Mouse (Mus musculus) neural tube, embryonic 15.5 days (tissue): ENCODE data around the gene Lingo2. TPM values are rescaled to one million over a fixed set of nuclear protein-coding genes. Genes with fewer than 3 reads are reported as not detected.

Experiments used
- ATAC-seq: fragments of 200-750 bp; cut with Nextera tagmentation; 2 replicates; pipeline ENCODE4 v1.8.0; 2017; ENCODE audit warnings: mild to moderate bottlenecking, moderate TSS enrichment, moderate library complexity; ENCODE audit not compliant: low FRiP score
- H3K27ac ChIP-seq: fragments of 300-500 bp; sonication (generic); replicated peaks from 2 replicates; pipeline ENCODE4 v1.5.1; 2015; ENCODE audit warnings: mild to moderate bottlenecking, inconsistent platforms
- H3K27me3 ChIP-seq: fragments of 300-500 bp; sonication (generic); replicated peaks from 2 replicates; pipeline ENCODE4 v1.6.1; 2015; ENCODE audit warnings: inconsistent platforms
- H3K36me3 ChIP-seq: fragments of 300-500 bp; sonication (generic); 2 replicates; pipeline ENCODE4 v1.6.1; 2015; ENCODE audit warnings: inconsistent platforms
- H3K4me1 ChIP-seq: fragments of 300-500 bp; sonication (generic); 2 replicates; pipeline ENCODE4 v1.6.1; 2015; ENCODE audit warnings: inconsistent platforms
- H3K4me2 ChIP-seq: fragments of 300-500 bp; sonication (generic); 2 replicates; pipeline ENCODE4 v1.6.1; 2015; ENCODE audit warnings: inconsistent platforms, mild to moderate bottlenecking, moderate library complexity
- H3K4me3 ChIP-seq: fragments of 300-500 bp; sonication (generic); replicated peaks from 2 replicates; pipeline ENCODE4 v1.5.1; 2015; ENCODE audit warnings: mild to moderate bottlenecking, inconsistent platforms
- H3K9ac ChIP-seq: fragments of 300-500 bp; sonication (generic); replicated peaks from 2 replicates; pipeline ENCODE4 v1.6.1; 2015; ENCODE audit warnings: mild to moderate bottlenecking, inconsistent platforms
- H3K9me3 ChIP-seq: fragments of 300-500 bp; sonication (generic); replicated peaks from 2 replicates; pipeline ENCODE4 v1.6.1; 2016; ENCODE audit warnings: inconsistent platforms
- WGBS: fragments of 180-500 bp; shearing (Covaris S2); methylation state at CpG from one replicate; pipeline ENCODE4 v1.1.7; 2015; ENCODE audit warnings: mixed read lengths; 5-methylcytosine and 5-hydroxymethylcytosine counted together
- polyA plus RNA-seq: library from polyadenylated mRNA; unstranded; fragments of >200 nt; fragmentation: Nextera tagmentation; extraction: Ambion mirVana; gene quantifications from 2 replicates; pipeline ENCODE4 v1.2.1, GENCODE M21; 2015

Lingo2 gene
- polyA plus RNA-seq, 1 experiment from 2014 or later = 89.8 TPM

DNA sequence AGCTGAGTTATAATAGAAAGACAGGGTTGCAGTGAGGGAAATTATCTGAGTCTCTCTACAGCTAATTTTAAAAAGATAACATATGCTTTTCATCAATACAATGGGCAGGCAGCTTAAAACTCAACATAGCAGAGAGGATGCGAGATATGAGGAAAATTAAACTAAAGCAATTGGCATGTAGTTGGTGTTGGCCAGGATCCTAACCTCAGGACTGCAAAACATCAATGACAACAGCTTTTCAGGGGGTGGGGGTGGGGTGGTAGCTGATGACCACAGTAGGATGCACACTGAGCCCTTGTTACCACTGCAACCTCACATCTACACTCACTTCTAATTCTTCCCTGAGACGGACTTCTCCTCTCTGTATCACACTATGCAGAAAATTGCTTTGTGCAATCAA, 417.7 kb downstream of the Lingo2 start:
- H3K27ac ChIP-seq = no peak overlapping the region
- H3K4me3 ChIP-seq = no peak overlapping the region
- no peak overlapping the region for H3K4me2 ChIP-seq
- no peaks in the 10 kb centered on the region for H3K27me3 ChIP-seq
- no peaks in the 10 kb centered on the region for H3K9me3 ChIP-seq
- no peaks in the 10 kb centered on the region for H3K36me3 ChIP-seq
- H3K9ac ChIP-seq = no peak overlapping the region
- H3K4me1 ChIP-seq = no peaks in the 10 kb centered on the region
- 91% methylated on average over 2 of the region's 2 CpGs for WGBS
- no peak for ATAC-seq

DNA sequence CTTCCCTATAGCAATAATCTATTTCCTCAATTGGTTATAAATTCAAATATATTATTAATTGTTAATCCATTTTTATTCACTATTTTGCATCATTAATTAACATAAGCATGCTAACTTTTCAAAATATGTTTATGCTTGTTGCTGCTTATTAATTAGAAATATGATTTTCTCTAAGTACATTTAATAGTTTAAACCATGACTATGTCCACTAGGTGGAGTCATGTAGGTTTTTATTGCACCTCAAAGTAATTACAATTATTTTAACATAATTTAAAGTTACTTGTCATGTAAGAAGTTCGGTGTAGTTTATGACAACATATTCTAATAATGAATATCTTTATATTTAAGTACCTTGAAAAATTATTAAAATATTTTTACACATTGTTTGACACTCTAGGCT, 461.3 kb downstream of the Lingo2 start:
- H3K9me3 ChIP-seq = no peaks in the 10 kb centered on the region
- WGBS = 78% methylated on average over 1 of the region's 1 CpGs
- no peak overlapping the region for H3K27ac ChIP-seq
- H3K27me3 ChIP-seq = no peaks in the 10 kb centered on the region
- H3K4me3 ChIP-seq = no peak overlapping the region
- H3K4me2 ChIP-seq = no peak overlapping the region
- H3K9ac ChIP-seq = no peak overlapping the region
- no peaks in the 10 kb centered on the region for H3K4me1 ChIP-seq
- ATAC-seq = no peak
- H3K36me3 ChIP-seq = no peaks in the 10 kb centered on the region

DNA sequence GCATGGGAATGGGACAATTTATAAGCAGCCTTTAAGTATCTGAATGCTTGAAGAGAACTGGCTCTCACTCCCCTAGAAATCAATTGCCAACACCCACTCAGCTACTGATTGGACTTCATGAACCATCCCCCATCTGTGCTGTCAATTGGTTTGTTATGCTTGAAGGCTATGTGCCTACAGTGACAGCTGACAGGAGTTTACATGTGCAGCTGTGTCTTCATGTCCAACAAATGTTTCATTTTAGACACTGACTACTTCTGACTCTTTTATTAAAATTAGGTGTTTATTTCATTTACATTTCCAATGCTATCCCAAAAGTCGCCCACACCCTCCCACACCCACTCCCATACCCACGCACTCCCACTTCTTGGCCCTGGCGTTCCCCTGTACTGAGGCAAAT, 516.3 kb downstream of the Lingo2 start:
- no peaks in the 10 kb centered on the region for H3K9me3 ChIP-seq
- 99% methylated on average over 3 of the region's 3 CpGs for WGBS
- H3K27ac ChIP-seq = no peak overlapping the region

DNA sequence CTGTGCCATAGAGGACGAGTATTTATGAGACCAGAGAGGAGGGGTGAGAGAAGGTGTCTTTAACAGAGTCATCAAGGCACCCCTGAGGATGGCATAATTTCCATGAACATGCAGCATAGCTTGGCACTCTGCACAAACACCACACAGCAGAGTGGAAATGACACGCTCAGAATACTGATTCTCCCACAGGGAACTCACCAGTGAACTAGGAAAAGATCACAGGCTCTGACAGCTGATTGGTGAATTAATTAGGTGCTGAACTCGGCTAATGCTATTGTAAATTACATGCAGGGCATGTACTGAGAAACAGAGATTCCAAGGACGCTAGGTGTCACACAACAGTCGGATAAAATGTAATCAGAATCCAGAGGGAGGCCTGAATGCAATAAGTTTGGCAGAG, 525.4 kb downstream of the Lingo2 start:
- Histone ChIP-seq H3K4me2 (no peak overlapping the region), H3K27me3 (no peaks in the 10 kb centered on the region), H3K27ac (0 out of 2 replicates have a peak overlapping the region, but pooled peaks have one; percentile 13), H3K4me3 (no peak overlapping the region), H3K4me1 (peaks cover 4% of the 10 kb centered on the region), H3K9ac (no peak overlapping the region), H3K9me3 (no peaks in the 10 kb centered on the region), H3K36me3 (no peaks in the 10 kb centered on the region)
- no peak for ATAC-seq
- whole genome bisulfite sequencing = 28% methylated on average over 5 of the region's 5 CpGs

More for the DNA sequence above, 516.3 kb downstream of the Lingo2 start:
- no peak overlapping the region for H3K4me2 ChIP-seq
- H3K4me1 ChIP-seq = no peaks in the 10 kb centered on the region
- no peak for ATAC-seq
- H3K27me3 ChIP-seq = no peaks in the 10 kb centered on the region
- H3K36me3 ChIP-seq = no peaks in the 10 kb centered on the region
- no peak overlapping the region for H3K4me3 ChIP-seq
- H3K9ac ChIP-seq = no peak overlapping the region

DNA sequence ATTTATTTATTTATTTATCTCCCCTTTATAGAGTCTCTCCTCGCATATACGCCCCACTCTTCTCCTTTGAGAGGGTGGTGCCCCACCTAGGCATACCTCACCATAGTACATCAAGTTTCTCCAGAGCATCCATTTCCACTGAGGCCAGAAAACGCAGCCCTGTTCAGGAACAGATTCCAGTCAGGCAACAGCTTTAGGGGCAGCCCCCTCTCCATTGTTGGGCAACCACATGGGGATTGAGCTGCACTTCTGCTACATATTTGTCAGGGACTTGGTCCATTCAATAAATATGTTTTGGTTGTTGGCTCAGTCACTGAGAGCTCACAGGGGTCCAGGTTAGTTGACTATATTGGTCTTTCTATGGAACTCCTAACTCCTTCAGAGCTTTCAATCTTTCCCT, 544.2 kb downstream of the Lingo2 start:
- Histone ChIP-seq H3K27ac (no peak overlapping the region), H3K36me3 (no peaks in the 10 kb centered on the region), H3K9ac (no peak overlapping the region), H3K4me3 (no peak overlapping the region), H3K9me3 (no peaks in the 10 kb centered on the region), H3K4me2 (no peak overlapping the region), H3K27me3 (no peaks in the 10 kb centered on the region), H3K4me1 (no peaks in the 10 kb centered on the region)
- 91% methylated on average over 3 of the region's 3 CpGs for WGBS
- ATAC-seq = no peak

DNA sequence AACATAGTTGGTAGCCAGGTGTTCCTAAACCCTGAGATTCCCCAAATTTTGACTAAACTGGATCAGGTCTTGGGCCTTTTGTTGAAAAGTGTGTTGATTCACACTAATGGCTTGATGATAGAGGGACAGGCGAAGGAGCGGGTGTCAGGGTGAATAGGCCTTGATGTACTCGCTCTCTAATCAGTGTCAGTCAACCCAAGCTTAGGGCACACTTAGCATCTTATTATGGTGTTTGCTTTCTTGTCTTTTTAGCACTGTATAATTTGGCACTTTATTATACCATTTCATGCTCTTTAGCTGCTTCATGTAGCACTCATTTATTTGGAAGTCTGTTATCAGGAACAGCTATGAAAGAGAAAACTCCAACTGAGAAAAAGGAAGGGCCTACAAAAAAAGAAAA, 582.6 kb downstream of the Lingo2 start:
- H3K4me2 ChIP-seq = no peak overlapping the region
- H3K4me3 ChIP-seq = no peak overlapping the region
- H3K9ac ChIP-seq = no peak overlapping the region
- H3K27ac ChIP-seq = no peak overlapping the region
- H3K4me1 ChIP-seq = no peaks in the 10 kb centered on the region
- WGBS = 81% methylated on average over 3 of the region's 3 CpGs
- no peaks in the 10 kb centered on the region for H3K9me3 ChIP-seq
- H3K36me3 ChIP-seq = no peaks in the 10 kb centered on the region
- ATAC-seq = no peak
- H3K27me3 ChIP-seq = no peaks in the 10 kb centered on the region

DNA sequence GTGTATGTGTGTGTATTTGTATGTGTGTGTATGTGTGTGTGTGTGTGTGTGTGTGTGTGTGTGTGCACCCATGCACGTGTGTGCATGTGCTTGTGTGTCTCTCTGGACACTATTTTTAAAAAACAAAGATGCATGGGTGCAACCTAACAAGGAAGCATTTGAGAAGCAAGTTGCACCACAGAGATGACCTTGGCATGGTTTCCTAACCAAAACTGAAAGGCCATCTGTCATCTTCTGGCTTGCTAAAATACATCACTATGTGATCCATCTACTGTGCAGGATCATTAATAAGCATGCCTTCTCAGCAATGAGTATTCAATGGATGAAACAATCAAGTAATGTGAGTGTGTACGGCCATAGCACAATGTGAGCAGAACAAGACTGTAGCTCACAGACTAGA, 597.1 kb downstream of the Lingo2 start:
- Histone ChIP-seq H3K9ac (no peak overlapping the region), H3K27ac (no peak overlapping the region), H3K36me3 (no peaks in the 10 kb centered on the region), H3K27me3 (no peaks in the 10 kb centered on the region), H3K4me2 (no peak overlapping the region), H3K4me1 (no peaks in the 10 kb centered on the region), H3K4me3 (no peak overlapping the region), H3K9me3 (no peaks in the 10 kb centered on the region)
- 80% methylated on average over 2 of the region's 2 CpGs for WGBS
- ATAC-seq = no peak

DNA sequence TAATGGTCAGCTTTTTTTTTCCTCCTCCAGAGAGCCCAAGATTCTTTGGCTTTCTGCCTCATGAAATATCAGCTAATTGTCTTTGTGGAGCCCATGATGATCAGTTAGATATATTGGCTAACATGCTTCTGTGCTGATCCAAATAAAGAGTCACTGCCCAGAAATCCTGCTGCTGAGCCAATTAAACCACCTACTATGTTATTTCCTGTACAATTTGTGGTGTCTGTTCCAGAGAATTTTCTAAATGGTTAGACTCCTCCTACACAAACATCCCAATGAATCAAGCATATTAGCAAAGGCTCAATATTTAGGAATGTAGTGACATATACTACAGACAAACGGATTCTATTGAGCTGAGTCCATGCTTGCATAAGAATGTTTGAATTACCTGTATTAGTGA, 619.8 kb downstream of the Lingo2 start:
- 89% methylated on average over 1 of the region's 1 CpGs for WGBS
- H3K9me3 ChIP-seq = no peaks in the 10 kb centered on the region
- no peak overlapping the region for H3K4me2 ChIP-seq
- H3K9ac ChIP-seq = no peak overlapping the region
- H3K4me3 ChIP-seq = no peak overlapping the region
- H3K4me1 ChIP-seq = no peaks in the 10 kb centered on the region
- H3K36me3 ChIP-seq = no peaks in the 10 kb centered on the region
- no peak overlapping the region for H3K27ac ChIP-seq
- ATAC-seq = no peak
- no peaks in the 10 kb centered on the region for H3K27me3 ChIP-seq

DNA sequence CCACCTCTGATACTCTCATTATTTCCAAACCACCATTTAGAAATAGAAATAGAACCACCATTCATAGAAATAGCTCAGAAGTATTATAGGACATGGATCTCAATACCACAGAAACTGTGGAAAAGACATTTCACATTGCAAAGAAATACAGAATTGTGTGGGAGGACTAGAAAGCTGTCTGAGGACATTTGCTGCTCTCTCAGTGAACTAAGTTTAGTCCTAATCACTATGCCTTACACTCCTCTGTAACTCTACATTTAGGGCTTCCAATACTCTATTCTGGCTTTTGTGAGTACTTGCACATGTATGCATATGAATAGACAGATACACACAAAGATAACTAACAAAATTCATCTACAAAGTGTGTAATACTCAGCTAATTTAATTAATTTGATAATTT, 625.9 kb downstream of the Lingo2 start:
- Histone ChIP-seq H3K36me3 (no peaks in the 10 kb centered on the region), H3K9me3 (no peaks in the 10 kb centered on the region), H3K27me3 (no peaks in the 10 kb centered on the region), H3K9ac (no peak overlapping the region), H3K4me1 (no peaks in the 10 kb centered on the region), H3K4me3 (no peak overlapping the region), H3K4me2 (no peak overlapping the region), H3K27ac (no peak overlapping the region)
- ATAC-seq = no peak

DNA sequence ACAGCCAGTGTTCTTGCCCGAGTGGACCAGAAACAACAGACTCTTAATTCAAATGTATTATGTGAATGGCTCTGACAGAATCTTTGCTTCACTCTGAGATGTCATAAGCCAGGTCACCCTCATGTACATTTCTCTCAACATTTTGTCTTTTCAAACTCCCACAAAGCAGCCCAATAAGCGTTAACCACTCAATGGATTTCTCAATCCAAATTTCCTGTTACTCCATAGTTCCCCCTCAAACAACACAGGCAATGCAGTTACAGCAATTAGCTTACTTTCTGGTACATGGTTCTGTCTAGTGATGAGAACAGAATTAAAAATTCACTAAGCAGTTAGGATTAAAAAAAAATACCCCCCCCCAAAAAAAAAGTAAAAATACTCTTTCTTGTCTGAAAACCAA, 638.5 kb downstream of the Lingo2 start:
- ATAC-seq = no peak

DNA sequence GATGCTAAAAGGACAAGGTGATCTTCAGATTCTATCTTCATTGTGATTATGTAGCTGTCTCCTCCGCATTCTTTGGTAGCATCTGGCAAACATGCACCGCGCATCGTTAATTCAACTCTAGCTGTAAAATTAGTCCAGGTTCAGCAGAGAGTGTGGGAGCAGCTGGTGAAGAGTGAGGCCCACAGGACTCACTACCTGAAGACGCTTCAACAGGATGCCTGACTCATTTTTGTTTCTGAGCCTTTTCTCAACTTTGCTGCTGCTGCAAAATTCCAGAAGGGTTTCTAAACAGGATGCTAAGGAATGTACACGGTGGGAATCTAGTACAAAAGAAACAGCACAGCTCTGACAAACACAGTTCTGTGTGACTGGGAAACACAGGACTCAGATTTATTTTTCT, 640.1 kb downstream of the Lingo2 start:
- ATAC-seq = peak; percentile 53; the same call in 1 of the 2 replicates

More for the DNA sequence above, 638.5 kb downstream of the Lingo2 start:
- 77% methylated on average over 2 of the region's 2 CpGs for WGBS
- Histone ChIP-seq H3K36me3 (no peaks in the 10 kb centered on the region), H3K4me3 (no peak overlapping the region), H3K9me3 (no peaks in the 10 kb centered on the region), H3K27ac (no peak overlapping the region), H3K9ac (no peak overlapping the region), H3K4me2 (no peak overlapping the region), H3K4me1 (no peaks in the 10 kb centered on the region), H3K27me3 (no peaks in the 10 kb centered on the region)

DNA sequence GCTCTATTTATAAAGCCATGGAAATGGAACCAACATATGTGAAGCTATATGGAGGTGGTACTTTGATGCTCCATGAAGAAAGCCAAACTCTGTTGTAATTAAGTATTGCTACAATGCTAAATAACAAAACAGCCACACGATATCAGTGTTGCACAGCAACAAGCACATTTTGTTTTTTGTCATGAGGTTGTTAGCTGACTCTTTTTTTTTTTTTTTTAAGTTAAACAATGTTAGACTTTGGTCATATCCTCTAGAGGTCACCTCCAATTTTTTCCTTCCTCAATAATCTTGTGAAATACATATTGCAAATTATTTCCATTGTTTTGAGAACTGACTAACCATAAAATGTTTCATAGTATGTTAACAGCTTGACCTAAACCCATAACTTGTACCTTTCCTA, 646.3 kb downstream of the Lingo2 start:
- no peaks in the 10 kb centered on the region for H3K4me1 ChIP-seq

More for the DNA sequence above, 640.1 kb downstream of the Lingo2 start:
- Histone ChIP-seq H3K36me3 (no peaks in the 10 kb centered on the region), H3K9ac (no peak overlapping the region), H3K27ac (no peak overlapping the region), H3K4me2 (no peak overlapping the region), H3K4me3 (no peak overlapping the region), H3K4me1 (no peaks in the 10 kb centered on the region), H3K9me3 (no peaks in the 10 kb centered on the region), H3K27me3 (no peaks in the 10 kb centered on the region)
- 64% methylated on average over 6 of the region's 6 CpGs for WGBS

DNA sequence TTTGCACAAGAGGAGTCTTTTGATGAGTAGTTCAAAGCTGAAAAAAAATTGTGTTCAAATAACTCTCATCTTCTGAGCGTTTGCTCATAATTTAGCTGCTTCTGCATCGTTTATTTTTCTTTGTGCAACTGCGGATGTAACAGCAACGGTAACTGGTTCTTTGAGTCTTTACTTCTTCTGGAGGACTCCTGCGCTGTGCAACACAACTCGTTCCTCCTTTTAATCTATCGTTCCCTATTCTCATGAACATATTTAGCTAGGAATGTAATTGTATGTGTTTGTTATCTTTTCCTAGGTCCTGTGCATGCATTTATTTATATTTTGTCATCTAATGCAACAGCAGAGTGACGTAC, 661.9 kb downstream of the Lingo2 start:
- no peaks in the 10 kb centered on the region for H3K27me3 ChIP-seq
- no peak overlapping the region for H3K9ac ChIP-seq
- no peaks in the 10 kb centered on the region for H3K9me3 ChIP-seq
- H3K36me3 ChIP-seq = no peaks in the 10 kb centered on the region
- peak overlapping the region; percentile 54 for H3K4me2 ChIP-seq
- H3K4me3 ChIP-seq = peak overlapping the region; percentile 29; the same call in 1 of the 2 replicates
- H3K27ac ChIP-seq = no peak overlapping the region
- peaks cover 12% of the 10 kb centered on the region for H3K4me1 ChIP-seq
- 61% methylated on average over 8 of the region's 8 CpGs for WGBS
- ATAC-seq = no peak

More for the DNA sequence above, 646.3 kb downstream of the Lingo2 start:
- no peak for ATAC-seq
- no peaks in the 10 kb centered on the region for H3K9me3 ChIP-seq
- H3K36me3 ChIP-seq = no peaks in the 10 kb centered on the region
- H3K27me3 ChIP-seq = no peaks in the 10 kb centered on the region
- no peak overlapping the region for H3K9ac ChIP-seq
- H3K27ac ChIP-seq = no peak overlapping the region
- H3K4me2 ChIP-seq = no peak overlapping the region
- 90% methylated on average over 1 of the region's 1 CpGs for WGBS
- no peak overlapping the region for H3K4me3 ChIP-seq
